Mouse (Mus musculus): ENCODE results near the gene Gm14434. TPM values are rescaled to one million over a fixed set of nuclear protein-coding genes. Genes with fewer than 3 reads are reported as not detected.

The Gm14434 gene
- 1 to 10 TPM in 1 of 2 experiments, under 1 TPM in 1; 0.48 to 4.8 TPM for polyA plus RNA-seq (2012; fragmentation: generic; extraction: Trizol)

GRCm38 (mm10) chr2:176486683-176487082 is at the start of gene Gm14434:
TSS of gene Gm14434 (minus strand) at chr2:176486783.

GRCm38 (mm10) chr2:176520756-176521155 is 34.2 kb upstream of the Gm14434 start, which contains the start of gene Zfp967:
TSS of gene Zfp967 (plus strand) at chr2:176521056.

GRCm38 (mm10) chr2:176423294-176423693 is 63.3 kb downstream of the Gm14434 start, which contains the start of gene Gm14435:
TSS of gene Gm14435 (plus strand) at chr2:176423594.

Other genes with a start within 250 kb of the Gm14434 start
- not detected for gene Gm11009, start 167.3 kb downstream of the Gm14434 start, polyA plus RNA-seq (2012; fragmentation: generic; extraction: Trizol)
- gene Gm14435, start 63.2 kb downstream of the Gm14434 start, polyA plus RNA-seq (2012; fragmentation: generic; extraction: Trizol) = under 1 TPM; 0.36 to 0.65 TPM
- not detected for gene Zfp967, start 34.3 kb upstream of the Gm14434 start, polyA plus RNA-seq (2012; fragmentation: generic; extraction: Trizol)
- 1 to 10 TPM in 1 of 2 experiments, under 1 TPM in 1; 0.36 to 4.1 TPM for gene Gm14308, start 149.6 kb upstream of the Gm14434 start, polyA plus RNA-seq (2012; fragmentation: generic; extraction: Trizol)
- under 1 TPM; 0.18 to 0.79 TPM for gene Zfp973, start 183.7 kb upstream of the Gm14434 start, polyA plus RNA-seq (2012; fragmentation: generic; extraction: Trizol)
- gene Gm14305, start 221.5 kb upstream of the Gm14434 start, polyA plus RNA-seq (2012; fragmentation: generic; extraction: Trizol) = 1 to 10 TPM in 1 of 2 experiments, under 1 TPM in 1; 0.46 to 6.1 TPM